In the genomic region with DNA sequence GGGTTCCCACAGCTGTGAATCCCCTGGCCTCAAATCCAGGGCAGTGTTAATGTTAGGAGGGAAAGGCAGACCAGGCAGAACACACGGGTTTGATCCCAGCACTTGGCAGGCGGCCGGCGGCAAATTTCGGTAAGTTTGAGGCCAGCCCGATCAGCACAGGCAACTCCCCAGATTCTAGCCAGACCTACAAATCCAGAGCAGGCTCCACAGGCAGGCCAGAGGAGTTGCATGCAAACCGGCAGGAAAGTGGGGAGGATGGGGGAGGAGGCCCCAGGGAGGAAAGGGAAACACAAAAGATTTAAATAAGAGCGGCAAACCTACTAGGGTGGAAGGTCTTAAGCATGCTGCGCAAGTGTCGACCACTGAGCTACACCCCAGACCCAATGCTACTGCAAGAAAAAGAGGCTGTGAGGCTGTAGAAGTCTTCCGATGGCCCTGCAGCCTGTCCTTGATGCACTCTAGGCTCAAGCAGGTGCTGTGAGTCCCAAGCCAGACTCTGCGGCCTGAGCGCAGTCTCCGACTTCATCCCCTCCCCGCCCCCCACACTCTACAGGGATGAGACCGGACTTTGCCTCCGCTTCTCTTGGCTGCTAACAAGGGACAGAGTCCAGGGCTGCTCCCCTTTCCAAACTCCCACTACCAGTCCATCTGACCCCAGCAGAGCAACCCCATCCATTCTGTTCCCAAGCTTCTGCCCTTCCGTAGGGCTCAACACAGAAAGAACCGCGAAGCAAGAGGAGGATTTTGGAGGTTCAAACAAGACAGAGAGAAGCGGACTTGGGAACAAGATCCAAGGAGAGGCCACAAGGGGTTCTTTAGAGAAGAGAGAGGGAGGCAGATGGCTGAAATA, we compare ENCODE assay signal across 10 mouse cellular contexts. TPM values are rescaled to one million over a fixed set of nuclear protein-coding genes. Genes with fewer than 3 reads are reported as not detected.
DNase-seq lines count a peak whose midpoint lies in the region; ATAC-seq and TF ChIP-seq lines count a peak whose summit lies in the region.
"Had no signal": no experiment of that assay in that cellular context is flagged by ENCODE, and none has a peak within 500 bp of the region (broad histone marks: within the 10 kb centered on the region; RNA-seq: fewer than 3 reads in every experiment).

No protein-coding gene starts in this region.

- no peaks in the 10 kb centered on the region for H3K36me3 ChIP-seq in heart, embryonic 11.5 days (ENCODE audit: control insufficient read depth, insufficient read depth, low read length)
- no peaks in the 10 kb centered on the region for H3K36me3 ChIP-seq in liver, embryonic 14.5 days (replicated peaks; ENCODE audit: control insufficient read depth, insufficient read depth, low read depth)

- peak overlapping the region; percentile 55 for H3K4me2 ChIP-seq in heart, embryonic 11.5 days
- H3K4me2 ChIP-seq in liver, embryonic 14.5 days (ENCODE audit: low read depth) = peak overlapping the region; percentile 43

- peaks cover 11% of the 10 kb centered on the region for H3K4me1 ChIP-seq in heart, embryonic 11.5 days (ENCODE audit: control insufficient read depth, insufficient read depth, low read length)
- peaks cover 0 to 15% of the 10 kb centered on the region in 2 experiments; a peak in 1 of 4 replicates for H3K4me1 ChIP-seq in liver, embryonic 14.5 days (replicated peaks; ENCODE audit: control insufficient read depth in 2 of 2, insufficient read depth in 2 of 2, low read length in 1 of 2)
- no peaks in the 10 kb centered on the region for H3K4me1 ChIP-seq in cerebellum, adult 2 months (ENCODE audit: control insufficient read depth, insufficient read depth, low read length)

- H3K27ac ChIP-seq in heart, embryonic 11.5 days (ENCODE audit: low read depth, low read length) = no peak overlapping the region
- H3K27ac ChIP-seq in liver, embryonic 14.5 days = peak overlapping the region; percentile 16; the same call in 1 of the 2 replicates
- no peak overlapping the region for H3K27ac ChIP-seq in cerebellum, adult 2 months (ENCODE audit: insufficient read depth, low read length)
- H3K27ac ChIP-seq: macrophage had no signal

- no peak for TF ChIP-seq POLR2A in cerebellum, adult 2 months (IDR thresholded peaks at IDR 0.05; ENCODE audit: borderline replicate concordance, insufficient read depth, low read length)

- TF ChIP-seq CTCF in liver, embryonic 14.5 days (IDR thresholded peaks at IDR 0.05; ENCODE audit: low read depth) = no peak
- no peak for TF ChIP-seq CTCF in cerebellum, adult 2 months (IDR thresholded peaks at IDR 0.05; ENCODE audit: borderline replicate concordance, insufficient read depth, low read depth, low read length)

- no peak for TF ChIP-seq EP300 in liver, embryonic 14.5 days (IDR thresholded peaks at IDR 0.05; ENCODE audit: low read depth)

- DNase-seq in heart, postnatal 25 days (ENCODE audit: low spot score) = no peak
- peak; percentile 28 for DNase-seq in embryo, embryonic 10 days (ENCODE audit: low spot score)
- peak; percentile 84 to 88 for DNase-seq in kidney, adult 8-10 months
- DNase-seq in liver, embryonic 14.5 days (ENCODE audit: low read depth in 3 of 3, low spot score in 3 of 3) = no peak
- no peak for DNase-seq in cerebellum, adult 2 months
- no peak for DNase-seq in thymus, postnatal 14 days
- DNase-seq in left cerebral cortex, adult 8-10 months (ENCODE audit: low spot score in 2 of 2) = no peak

- intact Hi-C loops in heart, postnatal 25 days (cut with DNase I) = loop anchor here (10.0 kb wide), 1 partner anchor 104 kb away; no protein-coding TSS in a partner anchor

- peak overlapping the region; percentile 39; the same call in 1 of the 2 replicates for H3K9ac ChIP-seq in heart, embryonic 11.5 days (ENCODE audit: low read depth, low read length)
- peak overlapping the region; percentile 5; the same call in 1 of the 2 replicates for H3K9ac ChIP-seq in liver, embryonic 14.5 days (replicated peaks)

- 0 out of 2 replicates have a peak, but pooled peaks cover 4% of the 10 kb centered on the region for H3K9me3 ChIP-seq in heart, embryonic 11.5 days (replicated peaks; ENCODE audit: control insufficient read depth, low read length)
- H3K9me3 ChIP-seq in liver, embryonic 14.5 days (ENCODE audit: control insufficient read depth, low read length) = no peaks in the 10 kb centered on the region

- 11% methylated on average over 21 of the region's 21 CpGs for WGBS in heart, embryonic 11.5 days (ENCODE audit: insufficient replicate concordance)
- WGBS in liver, embryonic 14.5 days (ENCODE audit: insufficient replicate concordance) = 50% methylated on average over 21 of the region's 21 CpGs
- 19% methylated on average over 21 of the region's 21 CpGs for WGBS in cerebellum, adult 2 months

- H3K27me3 ChIP-seq in heart, embryonic 11.5 days (ENCODE audit: control insufficient read depth, insufficient read depth, low read length) = peaks cover 14% of the 10 kb centered on the region; the same call in 1 of the 2 replicates
- no peaks in the 10 kb centered on the region for H3K27me3 ChIP-seq in liver, embryonic 14.5 days (ENCODE audit: control insufficient read depth, insufficient read depth, low read length)
- H3K27me3 ChIP-seq in cerebellum, adult 2 months (ENCODE audit: control insufficient read depth, insufficient read depth, low read length) = no peaks in the 10 kb centered on the region; the same call in 1 of the 2 replicates
- H3K27me3 ChIP-seq: CH12.LX had no signal

- peak overlapping the region; percentile 24 for H3K4me3 ChIP-seq in heart, embryonic 11.5 days (ENCODE audit: low read depth, low read length)
- peak overlapping the region; percentile 46 to 58 for H3K4me3 ChIP-seq in liver, embryonic 14.5 days (ENCODE audit: insufficient read depth in 1 of 2, low read depth in 2 of 2, low read length in 2 of 2)
- no peak overlapping the region for H3K4me3 ChIP-seq in cerebellum, adult 2 months (replicated peaks; ENCODE audit: insufficient read depth, low read depth, low read length)

- ATAC-seq in heart, embryonic 11.5 days (replicated peaks; ENCODE audit: insufficient number of reproducible peaks, low FRiP score, low TSS enrichment) = 0 out of 2 replicates have a peak, but pooled peaks have one; percentile 17
- ATAC-seq in liver, embryonic 14.5 days (ENCODE audit: insufficient read depth) = peak; percentile 72

RNA-seq across cellular contexts. Expression of gene Qprt, which starts 0.7 kb away (rescaled TPM):
- polyA plus RNA-seq in heart, embryonic 11.5 days (2014; fragmentation: Nextera tagmentation; extraction: Ambion mirVana) = 6.2 and 6.6 TPM in 2 replicates
- not detected for total RNA-seq in heart, postnatal 25 days (2021)
- 35.6 and 35.9 TPM in 2 replicates for polyA plus RNA-seq in liver, embryonic 14.5 days (2012; rRNA removed)
- polyA plus RNA-seq in liver, embryonic 14.5 days (2014; fragmentation: Nextera tagmentation; extraction: Ambion mirVana) = 48.6 and 49.2 TPM in 2 replicates
- 2.1 and 2.2 TPM in 2 replicates for polyA plus RNA-seq in cerebellum, adult 2 months (2012; rRNA removed)
- under 1 TPM in 3 of 4 experiments, not detected in 1; 0.19 to 0.50 (median 0.28) TPM for total RNA-seq in left cerebral cortex, adult 8-10 months (2022)
- polyA plus RNA-seq: macrophage had no signal

RNA-seq across cellular contexts. Expression of gene Spn, which starts 16.3 kb away (rescaled TPM):
- 0.32 and 0.39 TPM in 2 replicates for polyA plus RNA-seq in heart, embryonic 11.5 days (2014; fragmentation: Nextera tagmentation; extraction: Ambion mirVana)
- total RNA-seq in heart, postnatal 25 days (2021) = under 1 TPM; 0.36 to 0.56 TPM
- 8.0 and 10.8 TPM in 2 replicates for polyA plus RNA-seq in liver, embryonic 14.5 days (2012; rRNA removed)
- polyA plus RNA-seq in liver, embryonic 14.5 days (2014; fragmentation: Nextera tagmentation; extraction: Ambion mirVana) = 7.9 and 8.0 TPM in 2 replicates
- 0.16 and 0.18 TPM in 2 replicates for polyA plus RNA-seq in cerebellum, adult 2 months (2012; rRNA removed)
- total RNA-seq in left cerebral cortex, adult 8-10 months (2022) = under 1 TPM in 3 of 4 experiments, not detected in 1; 0.09 to 0.30 (median 0.13) TPM

RNA-seq across cellular contexts. Expression of gene AI467606, which starts 30.1 kb away (rescaled TPM):
- 0.92 and 0.96 TPM in 2 replicates for polyA plus RNA-seq in heart, embryonic 11.5 days (2014; fragmentation: Nextera tagmentation; extraction: Ambion mirVana)
- total RNA-seq in heart, postnatal 25 days (2021) = 1 to 10 TPM; 1.4 to 1.7 TPM
- polyA plus RNA-seq in liver, embryonic 14.5 days (2012; rRNA removed) = 5.3 and 6.4 TPM in 2 replicates
- 7.6 and 8.5 TPM in 2 replicates for polyA plus RNA-seq in liver, embryonic 14.5 days (2014; fragmentation: Nextera tagmentation; extraction: Ambion mirVana)
- 1.4 and 2.1 TPM in 2 replicates for polyA plus RNA-seq in cerebellum, adult 2 months (2012; rRNA removed)
- total RNA-seq in left cerebral cortex, adult 8-10 months (2022) = 1 to 10 TPM in 3 of 4 experiments, under 1 TPM in 1; 0.97 to 2.6 (median 1.7) TPM

RNA-seq across cellular contexts. Expression of gene Zg16, which starts 34.2 kb away (rescaled TPM):
- polyA plus RNA-seq in heart, embryonic 11.5 days (2014; fragmentation: Nextera tagmentation; extraction: Ambion mirVana) = not detected in 2 replicates
- not detected for total RNA-seq in heart, postnatal 25 days (2021)
- polyA plus RNA-seq in liver, embryonic 14.5 days (2012; rRNA removed) = 0.08 and 0.11 TPM in 2 replicates
- polyA plus RNA-seq in liver, embryonic 14.5 days (2014; fragmentation: Nextera tagmentation; extraction: Ambion mirVana) = not detected in 2 replicates
- 0.34 TPM in 1 of 2 replicates, not detected in the other for polyA plus RNA-seq in cerebellum, adult 2 months (2012; rRNA removed)
- total RNA-seq in left cerebral cortex, adult 8-10 months (2022) = not detected
- total RNA-seq: CH12.LX had no signal
- polyA plus RNA-seq: macrophage had no signal

Comparison
In these comparisons a context has a peak if more than half of its experiments do, and no peak if none do; other contexts are left out.
1. DNase-seq: peak in embryo, embryonic 10 days (single experiment) and kidney, adult 8-10 months (2 of 2); none in heart, postnatal 25 days (single experiment), liver, embryonic 14.5 days (0 of 3), cerebellum, adult 2 months (0 of 2), thymus, postnatal 14 days (single experiment) and left cerebral cortex, adult 8-10 months (0 of 2).